Mouse (Mus musculus) liver, postnatal 0 days (tissue): Measurements from ENCODE around the gene 4933415A04Rik. TPM values are rescaled to one million over a fixed set of nuclear protein-coding genes. Genes with fewer than 3 reads are reported as not detected.

Experiments
- ATAC-seq: fragments of 200-750 bp; cut with Nextera tagmentation; 2 replicates; pipeline ENCODE4 v1.8.0; 2017; ENCODE audit warnings: mild to moderate bottlenecking, moderate library complexity
- DNase-seq: peaks from one replicate; pipeline ENCODE4 v3.0.0-alpha.2; 2016
- H3K27ac ChIP-seq: fragments of 300-500 bp; sonication (generic); 2 replicates; pipeline ENCODE4 v1.5.1; 2014; ENCODE audit warnings: antibody characterized with exemption, moderate library complexity, mild to moderate bottlenecking, low read depth
- H3K27me3 ChIP-seq: fragments of 300-500 bp; sonication (generic); 2 replicates; pipeline ENCODE4 v1.6.1; 2014; ENCODE audit warnings: low read length, control low read depth, mixed read lengths; ENCODE audit not compliant: insufficient read depth
- H3K36me3 ChIP-seq: fragments of 300-500 bp; sonication (generic); replicated peaks from 2 replicates; pipeline ENCODE4 v1.6.1; 2014; ENCODE audit warnings: mild to moderate bottlenecking, control low read depth, low read length, moderate library complexity, mixed read lengths; ENCODE audit not compliant: insufficient read depth
- H3K4me1 ChIP-seq: fragments of 300-500 bp; sonication (generic); 2 replicates; pipeline ENCODE4 v1.6.1; 2014; ENCODE audit warnings: antibody characterized with exemption, mild to moderate bottlenecking, control low read depth; ENCODE audit not compliant: insufficient read depth
- H3K4me2 ChIP-seq: fragments of 300-500 bp; sonication (generic); 2 replicates; pipeline ENCODE4 v1.6.1; 2014; ENCODE audit warnings: low read depth, mild to moderate bottlenecking, low read length, moderate library complexity, mixed read lengths
- H3K4me3 ChIP-seq: fragments of 300-500 bp; sonication (generic); 2 replicates; pipeline ENCODE4 v1.5.1; 2014; ENCODE audit warnings: low read depth, low read length
- H3K9ac ChIP-seq: fragments of 300-500 bp; sonication (generic); replicated peaks from 2 replicates; pipeline ENCODE4 v1.6.1; 2014; ENCODE audit warnings: mild to moderate bottlenecking, moderate library complexity
- H3K9me3 ChIP-seq: fragments of 300-500 bp; sonication (generic); 2 replicates; pipeline ENCODE4 v1.6.1; 2016; ENCODE audit warnings: mild to moderate bottlenecking, control low read depth, low read length, mixed read lengths
- CTCF ChIP-seq: sonication (generic); IDR thresholded peaks from 2 replicates; pipeline ENCODE4 v1.5.1; 2016; ENCODE audit warnings: antibody characterized with exemption, low read depth
- EP300 ChIP-seq: IDR thresholded peaks from 2 replicates; pipeline ENCODE4 v1.6.1; 2016; ENCODE audit warnings: antibody characterized with exemption, low read depth, mild to moderate bottlenecking
- WGBS: fragments of 180-500 bp; shearing (Covaris S2); extraction: QIAGEN DNeasy Blood & Tissue Kit; methylation state at CpG from one replicate; pipeline ENCODE4 v1.1.7; 2014; ENCODE audit not compliant: insufficient replicate concordance; 5-methylcytosine and 5-hydroxymethylcytosine counted together
- polyA plus RNA-seq: library from polyadenylated mRNA; unstranded; fragments of >200 nt; fragmentation: Nextera tagmentation; extraction: Ambion mirVana; gene quantifications from 2 replicates; pipeline ENCODE4 v1.2.1, GENCODE M21; 2015

The 4933415A04Rik gene
- polyA plus RNA-seq, 1 experiment from 2014 or later = 0.51 TPM

GRCm38 (mm10) chr11:43610006-43610661, 23.3 kb downstream of the 4933415A04Rik start:
- no peak overlapping the region for H3K9ac ChIP-seq
- H3K9me3 ChIP-seq = no peaks in the 10 kb centered on the region
- no peaks in the 10 kb centered on the region for H3K36me3 ChIP-seq
- H3K27ac ChIP-seq = no peak overlapping the region
- ATAC-seq (no peak), DNase-seq (no peak)
- no peak for TF ChIP-seq EP300
- TF ChIP-seq CTCF = no peak
- no peaks in the 10 kb centered on the region for H3K27me3 ChIP-seq
- no peak overlapping the region for H3K4me2 ChIP-seq
- no peaks in the 10 kb centered on the region for H3K4me1 ChIP-seq
- WGBS = 75% methylated on average over 10 of the region's 10 CpGs
- H3K4me3 ChIP-seq = no peak overlapping the region

DNA sequence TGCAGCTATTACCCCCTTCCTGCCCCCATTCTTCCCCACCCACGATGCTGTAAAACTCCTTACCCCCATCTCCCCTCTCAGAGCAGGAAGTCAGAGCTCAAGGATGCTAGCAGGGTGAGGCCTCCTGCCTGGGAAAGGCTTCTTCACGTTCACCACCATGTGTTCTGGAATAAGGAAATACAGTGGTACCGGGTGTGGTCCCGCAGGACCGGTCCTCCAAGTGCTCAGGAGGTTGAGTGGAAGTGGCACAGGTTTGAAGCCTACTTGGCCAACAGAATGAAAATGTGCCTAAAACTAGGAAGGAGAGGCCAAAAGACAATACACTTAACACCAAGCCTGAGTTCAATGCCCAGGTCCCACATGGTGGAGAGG, 23.8 kb downstream of the 4933415A04Rik start:
- Histone ChIP-seq H3K36me3 (no peaks in the 10 kb centered on the region), H3K27me3 (no peaks in the 10 kb centered on the region), H3K4me1 (no peaks in the 10 kb centered on the region), H3K9ac (no peak overlapping the region), H3K27ac (no peak overlapping the region), H3K9me3 (no peaks in the 10 kb centered on the region), H3K4me3 (no peak overlapping the region), H3K4me2 (no peak overlapping the region)
- ATAC-seq = no peak
- DNase-seq = no peak
- 66% methylated on average over 5 of the region's 5 CpGs for WGBS
- no peak for TF ChIP-seq CTCF
- no peak for TF ChIP-seq EP300

- H3K27ac ChIP-seq = 0 out of 2 replicates have a peak overlapping the region, but pooled peaks have one; percentile 40
- TF ChIP-seq CTCF (peak; percentile 82), EP300 (no peak)
- H3K9ac ChIP-seq = no peak overlapping the region
- ATAC-seq (peak; percentile 67), DNase-seq (peak; percentile 85)
- no peaks in the 10 kb centered on the region for H3K27me3 ChIP-seq
- H3K9me3 ChIP-seq = no peaks in the 10 kb centered on the region
- no peaks in the 10 kb centered on the region for H3K36me3 ChIP-seq
- no peaks in the 10 kb centered on the region for H3K4me1 ChIP-seq
- WGBS = 32% methylated on average over 12 of the region's 12 CpGs
- H3K4me2 ChIP-seq = no peak overlapping the region
- H3K4me3 ChIP-seq = no peak overlapping the region
Observed at GRCm38 (mm10) chr11:43612834-43613488, 26.1 kb downstream of the 4933415A04Rik start.

- DNase-seq = no peak
- TF ChIP-seq EP300 (no peak), CTCF (no peak)
- H3K9ac ChIP-seq = no peak overlapping the region
- ATAC-seq = no peak
- 68% methylated on average over 5 of the region's 5 CpGs for WGBS
- no peaks in the 10 kb centered on the region for H3K36me3 ChIP-seq
- no peaks in the 10 kb centered on the region for H3K27me3 ChIP-seq
- H3K4me1 ChIP-seq = 0 out of 2 replicates have a peak, but pooled peaks cover 5% of the 10 kb centered on the region
- 0 out of 2 replicates have a peak overlapping the region, but pooled peaks have one; percentile 7 for H3K27ac ChIP-seq
- H3K4me3 ChIP-seq = no peak overlapping the region
- no peak overlapping the region for H3K4me2 ChIP-seq
- no peaks in the 10 kb centered on the region for H3K9me3 ChIP-seq
Observed at GRCm38 (mm10) chr11:43617924-43618323, 31.1 kb downstream of the 4933415A04Rik start.

DNA sequence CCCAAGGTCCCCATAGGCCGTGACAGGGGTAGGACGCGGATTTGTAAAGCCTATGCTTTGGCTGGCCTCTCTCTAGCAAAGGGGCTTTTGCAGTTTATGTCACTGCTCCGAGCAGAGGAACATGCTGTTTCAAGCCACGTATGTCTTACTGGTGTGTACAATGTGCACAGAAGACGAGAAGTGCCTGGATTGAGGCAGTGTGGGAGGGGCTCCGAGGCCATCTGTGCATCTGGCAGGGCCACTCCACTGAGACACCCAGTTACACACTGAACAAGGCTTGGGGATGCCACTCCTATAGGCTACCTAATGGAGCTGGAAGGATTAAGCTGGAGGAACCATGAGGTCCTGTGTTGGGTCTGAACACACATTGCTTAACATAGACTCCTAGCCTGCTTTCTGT, 31.6 kb downstream of the 4933415A04Rik start:
- Histone ChIP-seq H3K27ac (0 out of 2 replicates have a peak overlapping the region, but pooled peaks have one; percentile 7), H3K9ac (no peak overlapping the region), H3K4me1 (0 out of 2 replicates have a peak, but pooled peaks cover 5% of the 10 kb centered on the region), H3K4me3 (no peak overlapping the region), H3K9me3 (no peaks in the 10 kb centered on the region), H3K36me3 (no peaks in the 10 kb centered on the region), H3K4me2 (no peak overlapping the region), H3K27me3 (no peaks in the 10 kb centered on the region)
- DNase-seq (no peak), ATAC-seq (no peak)
- TF ChIP-seq CTCF = no peak
- TF ChIP-seq EP300 = no peak
- WGBS = 70% methylated on average over 7 of the region's 7 CpGs

GRCm38 (mm10) chr11:43621769-43622168, 34.9 kb downstream of the 4933415A04Rik start:
- H3K4me2 ChIP-seq = no peak overlapping the region
- no peaks in the 10 kb centered on the region for H3K9me3 ChIP-seq
- WGBS = 66% methylated on average over 5 of the region's 5 CpGs
- H3K9ac ChIP-seq = no peak overlapping the region
- H3K4me3 ChIP-seq = no peak overlapping the region
- ATAC-seq (peak; percentile 63), DNase-seq (no peak)
- H3K4me1 ChIP-seq = 0 out of 2 replicates have a peak, but pooled peaks cover 8% of the 10 kb centered on the region
- no peaks in the 10 kb centered on the region for H3K36me3 ChIP-seq
- TF ChIP-seq CTCF (no peak), EP300 (no peak)
- H3K27ac ChIP-seq = no peak overlapping the region
- no peaks in the 10 kb centered on the region for H3K27me3 ChIP-seq
